Mouse (Mus musculus) cortical plate, adult 2 months (tissue): ENCODE measurements around the gene 1700022I11Rik.

Experiments
- CTCF ChIP-seq: fragments of 200-500 bp; IDR thresholded peaks from 2 replicates; pipeline ENCODE4 v1.5.1; 2011; ENCODE audit warnings: mild to moderate bottlenecking, control low read depth, low read length; ENCODE audit not compliant: insufficient read depth; ENCODE audit errors: extremely low read depth
- POLR2A ChIP-seq: fragments of 200-500 bp; IDR thresholded peaks from 2 replicates; pipeline ENCODE4 v1.6.1; 2011; ENCODE audit warnings: mild to moderate bottlenecking, low read length, control low read depth; ENCODE audit not compliant: insufficient read depth; ENCODE audit errors: extremely low read depth

- TF ChIP-seq CTCF (no peak), POLR2A (no peak)
These were observed 41.2 kb upstream of the 1700022I11Rik start for GRCm38 (mm10) chr4:42928209-42928608.
